Mouse (Mus musculus) kidney, postnatal 25 days (tissue): ENCODE results near the gene Asic3.
A peak's percentile ranks its signal among the peaks of the same experiment; 100 is the strongest.
"Not testable (repeated sequence)": the region's sequence is repeated elsewhere in the genome, so short reads cannot be mapped to it uniquely, and the experiment has no call there.

Experiments
- DNase-seq, 2 experiments: peaks; one replicate each; pipeline ENCODE4 v3.0.0; 2021; ENCODE audit warnings: mixed read lengths in 2 of 2

The Asic3 gene

GRCm38 (mm10) chr5:24388246-24388915 lies 24.8 kb upstream of the Asic3 start:
- DNase-seq, result no peak

- DNase-seq, result peak; percentile 30 to 66
Measured at GRCm38 (mm10) chr5:24389011-24389657, 24.1 kb upstream of the Asic3 start.

GRCm38 (mm10) chr5:24389658-24390020 lies 23.6 kb upstream of the Asic3 start:
- DNase-seq, result no peak

- no peak for DNase-seq
Measured at GRCm38 (mm10) chr5:24391864-24392263, 21.3 kb upstream of the Asic3 start, which contains the start of gene Atg9b. Gene Atg9b (minus strand): TSS chr5:24392143.

- no peak for DNase-seq
Measured at GRCm38 (mm10) chr5:24392724-24393123, 20.5 kb upstream of the Asic3 start.

- DNase-seq, result peak; percentile 86 to 89
Measured at GRCm38 (mm10) chr5:24393392-24393997, 19.7 kb upstream of the Asic3 start, which contains the start of gene Abcb8. Gene Abcb8 (plus strand): TSS chr5:24393663.

GRCm38 (mm10) chr5:24394165-24394894 lies 18.9 kb upstream of the Asic3 start:
- DNase-seq, result peak; percentile 95 to 97

- not testable (repeated sequence) for DNase-seq
Measured at GRCm38 (mm10) chr5:24396254-24396653, 16.9 kb upstream of the Asic3 start.

GRCm38 (mm10) chr5:24399686-24400085 lies 13.5 kb upstream of the Asic3 start:
- no peak for DNase-seq

GRCm38 (mm10) chr5:24400362-24400761 lies 12.8 kb upstream of the Asic3 start:
- DNase-seq, result no peak

GRCm38 (mm10) chr5:24400911-24401605 lies 12.1 kb upstream of the Asic3 start:
- DNase-seq, result no peak

- DNase-seq, result no peak
Measured at GRCm38 (mm10) chr5:24401969-24402368, 11.2 kb upstream of the Asic3 start.

- DNase-seq, result no peak
Measured at GRCm38 (mm10) chr5:24404594-24405360, 8.4 kb upstream of the Asic3 start.

- no peak for DNase-seq
Measured at GRCm38 (mm10) chr5:24405389-24405876, 7.8 kb upstream of the Asic3 start.

GRCm38 (mm10) chr5:24408651-24409050 lies 4.5 kb upstream of the Asic3 start:
- peak; percentile 27 to 58 for DNase-seq

GRCm38 (mm10) chr5:24409466-24409865 lies 3.7 kb upstream of the Asic3 start:
- DNase-seq, result no peak

GRCm38 (mm10) chr5:24412063-24412462 lies 1.1 kb upstream of the Asic3 start:
- no peak for DNase-seq

- peak in 1 of 2 experiments; percentile 54 for DNase-seq
Measured at GRCm38 (mm10) chr5:24413938-24414337, 746 bp downstream of the Asic3 start.

- DNase-seq, result peak; percentile 69 to 79
Measured at GRCm38 (mm10) chr5:24416222-24416736, 3.1 kb downstream of the Asic3 start.

- DNase-seq, result no peak
Measured at GRCm38 (mm10) chr5:24417587-24417986, 4.4 kb downstream of the Asic3 start.

- DNase-seq, result no peak
Measured at GRCm38 (mm10) chr5:24420381-24420780, 7.2 kb downstream of the Asic3 start.
